10 mouse cellular contexts compared by ENCODE assay signal in the genomic region with DNA sequence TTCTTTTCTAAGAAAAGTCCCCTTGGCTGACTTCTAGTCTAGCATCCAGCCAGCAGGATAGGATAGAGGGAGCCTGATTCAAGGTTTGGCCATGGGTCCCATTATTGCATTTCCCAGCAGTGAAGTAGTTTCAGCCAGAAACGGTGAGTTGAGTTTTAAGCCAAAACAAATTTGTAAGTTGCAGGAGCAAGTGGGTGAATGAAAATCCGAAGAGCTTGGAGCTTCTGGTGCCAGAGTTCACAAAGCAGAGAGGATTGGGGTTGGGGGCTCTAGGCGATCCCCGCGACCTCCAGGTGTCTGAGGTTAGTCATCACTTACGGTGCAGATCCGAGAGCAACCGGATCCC. TPM values are rescaled to one million over a fixed set of nuclear protein-coding genes. Genes with fewer than 3 reads are reported as not detected.
DNase-seq lines count a peak whose midpoint lies in the region; ATAC-seq lines count a peak whose summit lies in the region.
"Had no signal": no experiment of that assay in that cellular context is flagged by ENCODE, and none has a peak within 500 bp of the region (broad histone marks: within the 10 kb centered on the region; RNA-seq: fewer than 3 reads in every experiment).

No protein-coding gene starts in this region.

- no peaks in the 10 kb centered on the region for H3K36me3 ChIP-seq in kidney, embryonic 16.5 days (ENCODE audit: insufficient read depth, low read length)
- no peaks in the 10 kb centered on the region for H3K36me3 ChIP-seq in forebrain, embryonic 10.5 days (replicated peaks)
- H3K36me3 ChIP-seq in intestine, embryonic 14.5 days (ENCODE audit: control insufficient read depth, insufficient read depth, low read length) = no peaks in the 10 kb centered on the region
- no peaks in the 10 kb centered on the region for H3K36me3 ChIP-seq in neural tube, embryonic 14.5 days (ENCODE audit: control insufficient read depth, insufficient read depth, low read length)

- no peak for ATAC-seq in kidney, embryonic 16.5 days (ENCODE audit: low FRiP score, low TSS enrichment)
- no peak for ATAC-seq in intestine, embryonic 14.5 days (replicated peaks; ENCODE audit: low FRiP score, low TSS enrichment, low read depth)
- no peak for ATAC-seq in neural tube, embryonic 14.5 days (ENCODE audit: low read depth)

- WGBS in kidney, embryonic 16.5 days = under 1% methylated on average over 8 of the region's 8 CpGs
- under 1% methylated on average over 8 of the region's 8 CpGs for WGBS in forebrain, embryonic 10.5 days
- WGBS in intestine, embryonic 14.5 days = 2% methylated on average over 8 of the region's 8 CpGs
- WGBS in neural tube, embryonic 14.5 days = 3% methylated on average over 8 of the region's 8 CpGs

- DNase-seq in kidney, adult 18-20 months = no peak
- DNase-seq in forebrain, embryonic 10.5 days (ENCODE audit: extremely low spot score, low spot score) = peak; percentile 26
- DNase-seq in intestine, embryonic 14.5 days (ENCODE audit: low spot score) = no peak
- no peak for DNase-seq in ovary, postnatal 36 days (ENCODE audit: low spot score)
- no peak for DNase-seq in right cerebral cortex, postnatal 36 days (ENCODE audit: low spot score in 2 of 2)
- DNase-seq in adipocyte (ENCODE audit: low spot score) = no peak
- DNase-seq: right cerebral cortex, postnatal 4 days had no signal

- no peak overlapping the region for H3K9ac ChIP-seq in kidney, embryonic 16.5 days (replicated peaks; ENCODE audit: low read length)
- H3K9ac ChIP-seq in intestine, embryonic 14.5 days (ENCODE audit: low read length) = no peak overlapping the region
- no peak overlapping the region for H3K9ac ChIP-seq in neural tube, embryonic 14.5 days (replicated peaks; ENCODE audit: low read depth, low read length)

- H3K4me2 ChIP-seq in kidney, embryonic 16.5 days (replicated peaks; ENCODE audit: low read depth, low read length) = peak overlapping the region; percentile 92
- H3K4me2 ChIP-seq in intestine, embryonic 14.5 days (ENCODE audit: low read length) = peak overlapping the region; percentile 73
- H3K4me2 ChIP-seq in neural tube, embryonic 14.5 days (ENCODE audit: low read depth, low read length) = peak overlapping the region; percentile 47; the same call in 1 of the 2 replicates

- peaks cover 71% of the 10 kb centered on the region for H3K27me3 ChIP-seq in kidney, embryonic 16.5 days (ENCODE audit: insufficient read depth, low read length)
- peaks cover 76% of the 10 kb centered on the region for H3K27me3 ChIP-seq in forebrain, embryonic 10.5 days (ENCODE audit: poor library complexity, severe bottlenecking)
- peaks cover 75% of the 10 kb centered on the region for H3K27me3 ChIP-seq in intestine, embryonic 14.5 days (replicated peaks; ENCODE audit: control insufficient read depth, insufficient read depth, low read length)
- peaks cover 47% of the 10 kb centered on the region for H3K27me3 ChIP-seq in neural tube, embryonic 14.5 days (ENCODE audit: control insufficient read depth, insufficient read depth, low read length)

- peaks cover 8% of the 10 kb centered on the region for H3K9me3 ChIP-seq in kidney, embryonic 16.5 days (ENCODE audit: low read length)
- H3K9me3 ChIP-seq in forebrain, embryonic 10.5 days = peaks cover 9% of the 10 kb centered on the region; the same call in 1 of the 2 replicates
- no peaks in the 10 kb centered on the region for H3K9me3 ChIP-seq in intestine, embryonic 14.5 days (ENCODE audit: control insufficient read depth, low read length)
- H3K9me3 ChIP-seq in neural tube, embryonic 14.5 days (ENCODE audit: control insufficient read depth, low read length) = peaks cover 4% of the 10 kb centered on the region; the same call in 1 of the 2 replicates

- H3K4me3 ChIP-seq in kidney, embryonic 16.5 days (ENCODE audit: low read length) = peak overlapping the region; percentile 54
- peak overlapping the region; percentile 56 for H3K4me3 ChIP-seq in forebrain, embryonic 10.5 days
- H3K4me3 ChIP-seq in intestine, embryonic 14.5 days (ENCODE audit: low read depth, low read length) = peak overlapping the region; percentile 35
- H3K4me3 ChIP-seq in neural tube, embryonic 14.5 days (ENCODE audit: low read depth, low read length) = no peak overlapping the region
- H3K4me3 ChIP-seq: megakaryocyte, embryonic 14.5 days had no signal

- peaks cover 15% of the 10 kb centered on the region for H3K4me1 ChIP-seq in kidney, embryonic 16.5 days (ENCODE audit: insufficient read depth, low read length)
- peaks cover 36% of the 10 kb centered on the region for H3K4me1 ChIP-seq in forebrain, embryonic 10.5 days
- no peaks in the 10 kb centered on the region; the same call in 1 of the 2 replicates for H3K4me1 ChIP-seq in intestine, embryonic 14.5 days (replicated peaks; ENCODE audit: control insufficient read depth, insufficient read depth, low read length)
- H3K4me1 ChIP-seq in neural tube, embryonic 14.5 days (ENCODE audit: control insufficient read depth, insufficient read depth, low read length) = peaks cover 4% of the 10 kb centered on the region

- H3K27ac ChIP-seq in kidney, embryonic 16.5 days (ENCODE audit: low read length) = no peak overlapping the region
- H3K27ac ChIP-seq in forebrain, embryonic 10.5 days = peak overlapping the region; percentile 79
- H3K27ac ChIP-seq in intestine, embryonic 14.5 days (ENCODE audit: low read depth) = no peak overlapping the region
- no peak overlapping the region for H3K27ac ChIP-seq in neural tube, embryonic 14.5 days (ENCODE audit: low read depth, low read length)

RNA-seq across cellular contexts. Expression of a gene that starts 1.1 kb away (rescaled TPM):
- polyA plus RNA-seq in kidney, embryonic 16.5 days (2015; fragmentation: Nextera tagmentation; extraction: Ambion mirVana) = 0.05 TPM in 2 replicates
- polyA plus RNA-seq in forebrain, embryonic 10.5 days (2016; fragmentation: Nextera tagmentation; extraction: Ambion mirVana) = 5.4 and 6.3 TPM in 2 replicates
- 0.16 and 0.41 TPM in 2 replicates for polyA plus RNA-seq in intestine, embryonic 14.5 days (2014; fragmentation: Nextera tagmentation; extraction: Ambion mirVana)
- polyA plus RNA-seq in neural tube, embryonic 14.5 days (2014; fragmentation: Nextera tagmentation; extraction: Ambion mirVana) = 0.25 and 0.55 TPM in 2 replicates
